Mouse (Mus musculus) gastrocnemius, adult 2 months (tissue): Measurements from ENCODE around the gene Olfr353. TPM values are rescaled to one million over a fixed set of nuclear protein-coding genes. Genes with fewer than 3 reads are reported as not detected.

Experiments used
- DNase-seq: peaks from one replicate; pipeline ENCODE4 v3.0.0; 2022
- H3K27ac ChIP-seq: fragments of 200-600 bp; 2 replicates; pipeline ENCODE4 v1.8.1; 2022; ENCODE audit warnings: mild to moderate bottlenecking
- H3K4me3 ChIP-seq: fragments of 200-600 bp; 2 replicates; pipeline ENCODE4 v1.8.1; 2022; ENCODE audit warnings: mild to moderate bottlenecking, moderate library complexity
- CTCF ChIP-seq: fragments of 200-600 bp; IDR thresholded peaks from 2 replicates; pipeline ENCODE4 v1.8.1; 2022; ENCODE audit warnings: antibody characterized with exemption, mild to moderate bottlenecking, moderate library complexity
- intact Hi-C: fragments of 180-260 bp; cut with DNase I; formaldehyde crosslinking; loops from one replicate; pipeline ENCODE4 v1.15.1; 2025
- long read RNA-seq, 2 experiments: library from polyadenylated mRNA; stranded (forward); transcript quantifications; one replicate each; pipeline ENCODE4 v2.0.0; 2021
- total RNA-seq, 2 experiments: library from RNA; stranded (reverse); gene quantifications; 2 replicates each; pipeline ENCODE4 v1.2.3; 2021

Gene Olfr353
- not detected for total RNA-seq
- long read RNA-seq, experiment 1 = 0 reads
- long read RNA-seq, experiment 2 = 0 reads

DNA sequence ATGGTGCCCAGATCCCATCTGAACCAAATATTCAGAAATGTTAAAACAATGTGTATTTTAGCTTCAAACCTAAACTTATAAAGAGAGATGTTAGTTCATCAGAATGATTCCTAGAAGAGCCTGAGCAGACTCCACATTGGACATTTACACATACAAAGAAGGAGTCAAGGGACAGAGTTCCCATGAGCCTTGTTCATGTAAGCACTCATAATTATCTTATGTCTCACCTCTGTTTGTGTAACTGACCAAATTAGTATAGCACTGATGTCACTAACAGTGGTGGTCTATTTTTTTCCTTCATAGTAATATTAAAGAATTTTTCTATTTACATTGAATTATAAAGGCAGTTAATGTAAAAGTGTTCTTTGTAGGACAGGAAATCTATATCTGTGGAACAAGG lies at the start of gene Olfr353:
Gene Olfr353, minus strand, starts transcription at position 101 of the 400 bp plus-strand sequence.
- no peak for DNase-seq
- no peak for TF ChIP-seq CTCF
- Histone ChIP-seq H3K27ac (no peak within 1 kb of the TSS), H3K4me3 (no peak within 1 kb of the TSS)
- intact Hi-C loops = no loop called here

DNA sequence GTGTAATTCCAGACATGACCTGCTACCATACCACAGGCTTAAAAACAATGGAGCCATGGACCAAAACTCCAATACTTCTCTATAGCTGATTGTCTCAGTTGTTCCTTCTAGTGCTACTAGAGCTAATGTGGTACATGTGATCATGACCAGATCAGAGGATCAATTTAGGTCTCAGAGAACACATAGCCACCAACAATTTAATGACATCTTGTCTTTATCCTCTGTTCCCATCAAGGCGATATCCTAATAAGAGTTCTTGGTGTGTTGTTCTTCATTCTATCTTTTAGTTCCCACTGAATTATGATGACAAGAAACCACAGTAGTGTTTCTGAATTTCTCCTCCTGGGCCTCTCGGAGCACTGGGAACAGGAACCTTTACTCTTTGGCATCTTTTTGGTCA lies 44.1 kb upstream of the Olfr353 start, which contains the start of gene Olfr356:
Gene Olfr356, plus strand, starts transcription at position 301 of the 400 bp plus-strand sequence.
- intact Hi-C loops = no loop called here

DNA sequence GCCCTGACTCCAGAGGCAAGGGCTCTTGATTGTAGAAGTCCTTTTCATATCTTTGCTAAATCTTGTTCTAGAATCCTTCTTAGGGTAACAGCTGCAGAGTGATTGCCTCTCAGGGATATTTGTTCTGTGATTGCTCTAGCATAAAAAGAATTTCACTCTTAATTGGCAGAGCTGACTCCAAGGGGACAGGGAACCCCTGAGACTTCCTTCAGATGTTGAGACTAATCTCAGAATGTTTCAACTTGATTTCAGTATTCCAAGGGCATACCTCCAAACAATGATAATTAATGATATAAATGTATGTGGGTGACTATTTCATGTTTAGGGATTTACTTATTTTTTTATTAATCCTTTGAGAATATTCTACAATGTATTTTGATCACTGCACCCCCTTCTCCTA lies 36.1 kb upstream of the Olfr353 start, which contains the start of gene Olfr355:
Gene Olfr355, minus strand, starts transcription at position 101 of the 400 bp plus-strand sequence.
- no peak for TF ChIP-seq CTCF
- no peak within 1 kb of the TSS for H3K4me3 ChIP-seq
- intact Hi-C loops = no loop called here

More for the DNA sequence above, 44.1 kb upstream of the Olfr353 start, which contains the start of gene Olfr356:
- Histone ChIP-seq H3K27ac (no peak within 1 kb of the TSS), H3K4me3 (no peak within 1 kb of the TSS)
- TF ChIP-seq CTCF = no peak
- no peak for DNase-seq

DNA sequence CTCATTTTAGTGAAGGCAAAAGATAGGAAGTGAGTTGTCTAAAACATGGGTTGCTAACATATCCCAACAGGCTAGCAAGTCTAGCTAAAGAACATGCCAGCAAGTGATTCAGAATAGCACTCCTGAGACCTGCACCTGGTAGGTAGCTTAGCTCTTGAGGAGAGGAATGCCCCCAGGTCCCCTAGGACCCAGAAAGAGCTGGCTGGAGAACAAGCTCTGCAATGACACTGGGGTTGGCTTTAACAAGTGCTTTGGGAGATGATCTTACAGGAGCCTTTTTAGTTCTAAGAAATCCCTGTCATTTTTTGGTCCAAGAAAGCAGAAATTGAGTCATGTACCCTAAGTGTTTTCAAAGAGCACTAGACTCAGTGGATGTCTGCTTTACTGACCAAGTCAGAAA lies 12.6 kb upstream of the Olfr353 start, which contains the start of gene Olfr354:
Gene Olfr354, plus strand, starts transcription at position 301 of the 400 bp plus-strand sequence.
- intact Hi-C loops = no loop called here
- Histone ChIP-seq H3K4me3 (no peak within 1 kb of the TSS), H3K27ac (no peak within 1 kb of the TSS)
- no peak for TF ChIP-seq CTCF
- no peak for DNase-seq

More for the DNA sequence above, 36.1 kb upstream of the Olfr353 start, which contains the start of gene Olfr355:
- no peak for DNase-seq
- H3K27ac ChIP-seq = no peak within 1 kb of the TSS

DNA sequence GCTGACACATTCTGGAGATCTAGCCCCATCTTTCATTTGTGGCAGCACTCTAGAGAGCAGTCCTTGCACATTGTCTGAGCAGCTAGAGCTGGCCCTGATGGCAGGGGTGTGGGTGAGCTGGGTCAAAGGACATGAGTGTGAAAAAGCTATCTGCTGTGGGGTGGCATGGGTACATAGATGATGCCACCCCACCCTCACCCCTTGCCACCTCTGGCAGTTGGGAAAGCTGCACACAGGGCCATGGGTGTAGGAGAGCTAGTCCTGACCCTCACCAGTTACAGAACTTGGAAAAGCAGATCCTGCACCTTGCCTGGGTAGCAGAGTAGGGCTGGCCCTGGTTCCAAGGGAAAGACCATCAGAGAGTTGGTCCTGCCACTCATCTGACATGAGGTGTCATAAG lies 4.4 kb upstream of the Olfr353 start:
- intact Hi-C loops = no loop called here

DNA sequence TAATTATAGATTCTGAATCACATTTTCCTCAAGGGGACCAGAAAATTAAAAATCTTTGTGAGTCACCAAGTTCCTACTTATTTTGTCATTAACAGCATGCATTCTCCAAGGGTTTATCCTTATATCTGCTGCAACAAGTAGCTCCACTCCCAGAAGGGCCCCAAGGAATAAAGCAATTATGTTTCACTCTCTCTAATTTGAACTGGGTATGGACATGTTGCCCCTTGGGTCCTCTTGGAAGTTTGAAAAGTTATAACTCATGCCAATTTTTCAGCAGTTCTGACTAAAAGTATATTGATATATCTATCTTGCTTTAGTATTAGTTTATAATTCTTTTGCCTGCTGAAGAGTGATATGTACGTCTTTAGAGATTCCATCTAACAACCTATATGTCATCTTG lies 24.6 kb downstream of the Olfr353 start, which contains the start of gene Olfr352:
Gene Olfr352, plus strand, starts transcription at position 301 of the 400 bp plus-strand sequence.
- intact Hi-C loops = no loop called here
- H3K27ac ChIP-seq = no peak within 1 kb of the TSS
- no peak for DNase-seq
- H3K4me3 ChIP-seq = no peak within 1 kb of the TSS
- no peak for TF ChIP-seq CTCF

More for the DNA sequence above, 4.4 kb upstream of the Olfr353 start:
- TF ChIP-seq CTCF = no peak
- no peak overlapping the region for H3K4me3 ChIP-seq
- H3K27ac ChIP-seq = no peak overlapping the region
- DNase-seq = no peak

DNA sequence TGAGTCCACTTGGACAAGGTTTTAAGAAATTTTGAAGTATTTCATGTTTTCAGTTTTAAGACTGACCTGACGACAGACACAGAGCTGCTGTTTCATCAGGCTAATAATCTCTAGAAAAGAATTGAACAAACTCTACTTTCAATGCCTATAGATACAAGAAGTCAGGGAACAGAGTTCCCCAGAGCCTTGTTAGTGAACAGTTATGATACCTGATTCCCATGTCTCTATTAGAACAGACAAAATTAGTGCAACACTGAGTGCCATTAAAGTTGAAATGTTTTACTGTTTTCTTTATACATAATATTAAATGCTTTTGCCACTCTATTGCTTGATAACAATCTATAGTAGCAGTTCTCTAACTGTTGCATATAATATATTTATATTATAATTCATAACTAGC lies 30.2 kb downstream of the Olfr353 start, which contains the start of gene Olfr351:
Gene Olfr351, minus strand, starts transcription at position 101 of the 400 bp plus-strand sequence.
- no peak for DNase-seq
- Histone ChIP-seq H3K4me3 (no peak within 1 kb of the TSS), H3K27ac (no peak within 1 kb of the TSS)
- TF ChIP-seq CTCF = no peak
- intact Hi-C loops = no loop called here

DNA sequence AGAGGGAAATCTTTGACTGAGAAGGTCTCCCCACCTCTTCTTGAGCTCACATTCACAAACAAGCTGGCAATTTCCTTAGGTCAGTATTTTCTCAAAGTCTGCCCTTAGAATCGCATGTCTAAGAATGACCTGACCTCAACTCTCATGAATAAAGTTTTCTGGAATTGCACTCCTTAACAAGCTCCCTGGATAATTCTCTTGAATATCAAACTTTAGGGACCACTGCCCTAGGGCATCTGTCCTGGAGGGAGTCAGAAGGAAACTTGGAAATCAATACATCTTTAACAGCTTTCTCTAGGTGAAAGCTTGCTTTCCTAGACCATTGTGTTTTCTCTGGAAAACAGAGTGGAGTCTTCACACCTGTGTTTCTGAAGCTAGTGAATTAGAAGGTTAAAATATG lies 46.7 kb downstream of the Olfr353 start, which contains the start of gene Olfr350:
Gene Olfr350, plus strand, starts transcription at position 301 of the 400 bp plus-strand sequence.
- TF ChIP-seq CTCF = no peak
- Histone ChIP-seq H3K27ac (no peak within 1 kb of the TSS), H3K4me3 (no peak within 1 kb of the TSS)
- DNase-seq = no peak
- intact Hi-C loops = no loop called here

Other genes starting within 250 kb of the Olfr353 start
- gene Olfr346, start 207.1 kb downstream of the Olfr353 start, total RNA-seq = not detected
- gene Olfr347, start 161.0 kb downstream of the Olfr353 start, total RNA-seq = not detected
- not detected for gene Olfr348, start 108.7 kb downstream of the Olfr353 start, total RNA-seq
- not detected for gene Olfr50, start 102.4 kb downstream of the Olfr353 start, total RNA-seq
- gene Olfr3, start 75.9 kb downstream of the Olfr353 start, total RNA-seq = not detected
- gene Olfr350, start 46.6 kb downstream of the Olfr353 start, total RNA-seq = not detected
- gene Olfr351, start 30.3 kb downstream of the Olfr353 start, total RNA-seq = not detected
- not detected for gene Olfr352, start 24.5 kb downstream of the Olfr353 start, total RNA-seq
- not detected for gene Olfr354, start 12.7 kb upstream of the Olfr353 start, total RNA-seq
- not detected for gene Olfr355, start 36.0 kb upstream of the Olfr353 start, total RNA-seq
- not detected for gene Olfr356, start 44.2 kb upstream of the Olfr353 start, total RNA-seq
- not detected for gene Olfr357, start 100.9 kb upstream of the Olfr353 start, total RNA-seq
- gene Olfr358, start 116.4 kb upstream of the Olfr353 start, total RNA-seq = not detected
- gene Olfr360, start 172.8 kb upstream of the Olfr353 start, total RNA-seq = not detected
- gene Olfr361, start 196.4 kb upstream of the Olfr353 start, total RNA-seq = not detected
- not detected for gene Olfr362, start 225.0 kb upstream of the Olfr353 start, total RNA-seq
- gene Olfr364-ps1, start 246.4 kb upstream of the Olfr353 start, total RNA-seq = not detected